Mouse (Mus musculus): Measurements from ENCODE around the gene Gtf2f2. TPM values are rescaled to one million over a fixed set of nuclear protein-coding genes. Genes with fewer than 3 reads are reported as not detected.

The Gtf2f2 gene
- polyA plus RNA-seq, 1 experiment from 2014 or later, result 37.5 TPM

DNA sequence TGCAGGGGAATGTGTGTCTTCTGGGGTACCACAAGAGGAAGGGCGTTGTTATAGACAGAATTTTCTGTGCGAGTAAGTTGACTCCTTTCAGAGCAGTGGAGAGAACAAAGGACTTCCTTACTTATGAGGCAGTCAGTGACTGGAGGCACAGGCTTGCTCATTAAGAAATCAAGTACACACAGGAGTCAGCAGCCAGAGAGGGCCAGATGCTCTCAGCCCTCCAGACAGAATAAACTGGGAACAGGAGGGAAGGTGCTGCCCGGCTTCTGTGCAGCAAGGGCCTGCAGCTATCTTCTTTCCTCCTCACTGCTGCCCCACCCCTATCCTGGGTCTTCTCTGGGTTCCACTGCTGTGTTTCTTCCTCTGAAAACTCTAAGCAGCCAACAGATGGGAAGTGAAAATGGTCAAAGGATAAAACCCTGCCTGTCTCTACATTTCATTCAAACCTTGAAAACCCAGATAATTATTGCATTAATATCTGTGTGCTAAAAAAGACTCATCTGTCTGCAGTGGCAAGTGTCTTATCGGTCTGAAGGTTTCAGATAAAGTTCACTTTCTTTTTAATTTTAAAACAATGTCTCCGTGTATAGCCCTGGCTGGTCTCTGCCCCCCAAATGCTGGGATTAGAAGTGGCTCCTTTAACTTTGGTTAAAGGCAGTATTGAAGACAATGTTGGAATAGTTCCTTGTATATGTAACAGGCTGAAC, 109.7 kb downstream of the Gtf2f2 start:
- DNase-seq, result no peak
- ATAC-seq (ENCODE audit: insufficient read depth), result no peak
- H3K27me3 ChIP-seq (ENCODE audit: insufficient read depth, low read length), result no peaks in the 10 kb centered on the region

DNA sequence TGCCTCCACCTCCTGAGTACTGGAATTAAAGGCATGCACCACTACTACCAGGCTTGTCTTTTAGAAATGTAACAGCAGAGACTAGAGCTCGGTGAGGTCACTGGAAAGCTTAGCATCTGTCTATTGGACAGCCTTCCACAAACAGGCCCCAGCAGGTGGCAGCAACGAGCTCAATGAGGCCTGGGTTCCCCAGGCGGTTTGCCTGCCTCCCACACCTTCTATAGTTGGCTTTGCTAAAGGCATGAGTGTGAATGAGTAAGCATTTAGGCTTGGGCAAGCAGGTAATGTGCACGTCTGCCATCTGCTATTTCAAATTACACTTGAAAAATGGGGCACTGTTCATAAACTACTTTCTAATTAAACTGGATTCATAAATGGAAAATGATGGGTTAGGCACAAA, 111.1 kb downstream of the Gtf2f2 start:
- Histone ChIP-seq H3K9ac (no peak overlapping the region), H3K27ac (ENCODE audit: low read depth) (no peak overlapping the region), H3K4me1 (ENCODE audit: insufficient read depth) (no peaks in the 10 kb centered on the region), H3K36me3 (ENCODE audit: insufficient read depth) (peaks cover 16% of the 10 kb centered on the region), H3K4me3 (ENCODE audit: low read depth, low read length) (no peak overlapping the region), H3K27me3 (ENCODE audit: insufficient read depth, low read length) (no peaks in the 10 kb centered on the region), H3K9me3 (ENCODE audit: low read depth, low read length) (no peaks in the 10 kb centered on the region), H3K4me2 (no peak overlapping the region)
- ATAC-seq (ENCODE audit: insufficient read depth) (peak; percentile 68), DNase-seq (peak; percentile 91)
- peak; percentile 84 for TF ChIP-seq CTCF (IDR thresholded peaks at IDR 0.05; ENCODE audit: low read depth)
- 23% methylated on average over 4 of the region's 4 CpGs for WGBS

More for the DNA sequence above, 109.7 kb downstream of the Gtf2f2 start:
- Histone ChIP-seq H3K4me1 (ENCODE audit: insufficient read depth) (no peaks in the 10 kb centered on the region), H3K9ac (no peak overlapping the region), H3K4me3 (ENCODE audit: low read depth, low read length) (no peak overlapping the region), H3K27ac (ENCODE audit: low read depth) (no peak overlapping the region), H3K4me2 (no peak overlapping the region), H3K9me3 (ENCODE audit: low read depth, low read length) (no peaks in the 10 kb centered on the region), H3K36me3 (ENCODE audit: insufficient read depth) (peaks cover 16% of the 10 kb centered on the region)
- no peak for TF ChIP-seq CTCF (IDR thresholded peaks at IDR 0.05; ENCODE audit: low read depth)
- WGBS, result 62% methylated on average over 5 of the region's 5 CpGs

DNA sequence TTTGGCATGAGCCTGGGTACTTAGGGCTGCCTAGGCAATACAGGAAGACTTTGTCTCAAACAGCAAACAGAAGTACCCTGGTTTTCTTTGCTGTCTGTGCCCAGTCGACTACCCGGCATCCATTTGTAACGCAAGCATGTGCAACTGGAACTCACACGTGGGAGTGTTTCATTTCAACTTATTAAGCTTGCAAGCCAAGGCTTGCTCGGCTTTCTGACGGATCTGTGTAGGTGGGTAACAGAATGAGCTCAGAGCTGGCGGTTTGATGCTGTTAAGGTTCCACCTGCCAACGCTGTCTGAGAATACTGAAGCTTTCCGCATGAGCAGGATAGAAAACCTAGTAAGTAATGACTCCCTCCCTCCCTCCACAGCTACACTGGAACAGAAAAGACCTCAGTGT, 118.5 kb downstream of the Gtf2f2 start:
- DNase-seq (no peak), ATAC-seq (ENCODE audit: insufficient read depth) (no peak)
- Histone ChIP-seq H3K4me3 (ENCODE audit: low read depth, low read length) (no peak overlapping the region), H3K27ac (ENCODE audit: low read depth) (no peak overlapping the region), H3K27me3 (ENCODE audit: insufficient read depth, low read length) (no peaks in the 10 kb centered on the region), H3K36me3 (ENCODE audit: insufficient read depth) (peaks cover 16% of the 10 kb centered on the region), H3K9me3 (ENCODE audit: low read depth, low read length) (no peaks in the 10 kb centered on the region), H3K4me2 (no peak overlapping the region), H3K9ac (no peak overlapping the region), H3K4me1 (ENCODE audit: insufficient read depth) (no peaks in the 10 kb centered on the region)
- WGBS, result 88% methylated on average over 9 of the region's 9 CpGs
- TF ChIP-seq CTCF (IDR thresholded peaks at IDR 0.05; ENCODE audit: low read depth), result no peak

DNA sequence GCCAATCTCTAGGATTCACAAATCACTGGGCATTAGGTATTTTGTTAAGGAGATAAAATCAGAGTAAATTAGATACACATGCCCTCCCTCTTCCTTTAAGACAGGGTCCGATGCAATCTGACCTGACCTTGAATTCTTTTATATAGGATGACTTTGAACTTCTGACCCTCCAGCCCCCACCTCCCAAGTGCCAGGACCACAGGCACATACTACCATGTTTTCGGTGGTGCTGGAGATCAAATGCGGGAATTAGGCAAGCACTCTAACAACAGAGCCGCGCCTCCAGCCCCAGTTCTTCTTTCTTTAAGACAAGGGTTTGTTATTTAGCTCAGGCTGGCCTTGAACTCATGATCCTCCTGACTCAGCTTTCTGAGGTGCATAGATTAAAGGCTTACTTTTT, 126.8 kb downstream of the Gtf2f2 start:
- H3K9ac ChIP-seq, result no peak overlapping the region
- ATAC-seq (ENCODE audit: insufficient read depth) (no peak), DNase-seq (no peak)
- no peak overlapping the region for H3K4me3 ChIP-seq (ENCODE audit: low read depth, low read length)
- H3K9me3 ChIP-seq (ENCODE audit: low read depth, low read length), result no peaks in the 10 kb centered on the region
- no peak overlapping the region for H3K4me2 ChIP-seq
- WGBS, result 83% methylated on average over 5 of the region's 5 CpGs
- no peaks in the 10 kb centered on the region for H3K36me3 ChIP-seq (ENCODE audit: insufficient read depth)
- TF ChIP-seq CTCF (IDR thresholded peaks at IDR 0.05; ENCODE audit: low read depth), result no peak
- no peak overlapping the region for H3K27ac ChIP-seq (ENCODE audit: low read depth)
- no peaks in the 10 kb centered on the region for H3K27me3 ChIP-seq (ENCODE audit: insufficient read depth, low read length)
- H3K4me1 ChIP-seq (ENCODE audit: insufficient read depth), result no peaks in the 10 kb centered on the region

DNA sequence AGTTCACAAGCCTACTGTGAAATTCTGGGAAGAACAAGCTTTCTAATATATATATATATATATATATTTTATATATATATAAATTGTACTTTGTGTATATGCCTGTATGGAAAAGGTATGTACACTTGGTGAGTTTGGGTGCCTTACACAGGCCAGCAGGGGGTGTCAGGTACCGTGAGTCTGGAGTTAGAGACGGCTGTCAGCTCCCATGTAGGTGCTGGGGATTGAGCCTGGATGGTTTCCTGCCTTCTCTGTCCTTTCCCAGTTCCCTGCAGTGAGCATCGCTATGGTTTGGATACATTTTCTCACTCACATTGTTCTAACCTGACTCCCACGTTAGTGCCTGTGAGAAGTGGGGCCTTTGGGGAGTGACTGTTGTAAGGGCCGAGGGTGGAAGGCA, 127.3 kb downstream of the Gtf2f2 start:
- H3K4me3 ChIP-seq (ENCODE audit: low read depth, low read length), result no peak overlapping the region
- no peaks in the 10 kb centered on the region for H3K27me3 ChIP-seq (ENCODE audit: insufficient read depth, low read length)
- TF ChIP-seq CTCF (IDR thresholded peaks at IDR 0.05; ENCODE audit: low read depth), result 0 out of 2 replicates have a peak, but pooled peaks have one; percentile 6
- H3K4me1 ChIP-seq (ENCODE audit: insufficient read depth), result no peaks in the 10 kb centered on the region
- H3K9me3 ChIP-seq (ENCODE audit: low read depth, low read length), result no peaks in the 10 kb centered on the region
- H3K27ac ChIP-seq (ENCODE audit: low read depth), result no peak overlapping the region
- H3K36me3 ChIP-seq (ENCODE audit: insufficient read depth), result no peaks in the 10 kb centered on the region
- ATAC-seq (ENCODE audit: insufficient read depth) (no peak), DNase-seq (no peak)
- H3K9ac ChIP-seq, result no peak overlapping the region
- 59% methylated on average over 5 of the region's 5 CpGs for WGBS
- no peak overlapping the region for H3K4me2 ChIP-seq

DNA sequence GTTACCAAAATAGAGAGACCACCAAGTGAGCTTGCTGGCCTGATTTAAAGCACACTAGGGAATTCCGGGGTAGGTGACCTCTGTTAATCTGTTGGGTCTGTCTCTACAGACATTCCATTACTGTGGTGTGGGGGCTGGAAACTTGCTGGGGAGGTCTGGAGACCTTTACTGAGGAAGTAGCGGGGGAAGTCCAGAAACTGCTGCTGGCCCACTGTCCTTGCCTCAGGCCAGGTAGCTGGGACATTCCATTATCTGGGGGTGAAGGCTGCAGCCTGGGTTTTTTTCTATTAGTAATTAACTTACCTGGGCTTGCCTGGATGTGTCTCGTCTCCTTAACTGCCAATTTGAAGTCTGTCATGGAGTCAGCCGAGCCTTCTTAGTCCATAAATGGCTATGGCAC, 128.8 kb downstream of the Gtf2f2 start:
- H3K4me2 ChIP-seq, result no peak overlapping the region
- no peak for TF ChIP-seq CTCF (IDR thresholded peaks at IDR 0.05; ENCODE audit: low read depth)
- no peaks in the 10 kb centered on the region for H3K4me1 ChIP-seq (ENCODE audit: insufficient read depth)
- ATAC-seq (ENCODE audit: insufficient read depth) (no peak), DNase-seq (no peak)
- H3K9me3 ChIP-seq (ENCODE audit: low read depth, low read length), result no peaks in the 10 kb centered on the region
- no peaks in the 10 kb centered on the region for H3K36me3 ChIP-seq (ENCODE audit: insufficient read depth)
- H3K27me3 ChIP-seq (ENCODE audit: insufficient read depth, low read length), result no peaks in the 10 kb centered on the region
- no peak overlapping the region for H3K4me3 ChIP-seq (ENCODE audit: low read depth, low read length)
- WGBS, result 41% methylated on average over 4 of the region's 4 CpGs
- no peak overlapping the region for H3K9ac ChIP-seq
- no peak overlapping the region for H3K27ac ChIP-seq (ENCODE audit: low read depth)

DNA sequence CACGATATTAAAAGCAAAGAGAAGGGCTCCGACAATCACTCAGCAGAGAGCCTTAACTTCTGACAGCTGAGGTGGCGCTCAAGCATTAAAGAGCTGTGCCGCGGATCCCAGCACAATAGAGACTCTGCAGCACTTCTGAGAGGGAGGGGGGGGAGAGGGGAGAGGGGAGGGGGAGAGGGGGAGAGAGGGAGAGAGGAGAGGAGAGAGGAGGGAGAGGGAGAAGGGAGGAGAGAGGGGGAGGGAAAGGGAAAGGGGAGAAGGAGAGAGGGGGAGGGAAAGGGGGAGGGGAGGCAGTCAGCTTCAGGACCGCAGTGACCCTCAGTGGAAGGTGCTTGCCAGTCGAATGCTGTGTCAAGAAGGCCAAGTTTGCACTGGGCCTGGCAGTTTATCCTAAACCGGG, 131.7 kb downstream of the Gtf2f2 start:
- Histone ChIP-seq H3K4me3 (ENCODE audit: low read depth, low read length) (no peak overlapping the region), H3K27me3 (ENCODE audit: insufficient read depth, low read length) (no peaks in the 10 kb centered on the region), H3K27ac (ENCODE audit: low read depth) (no peak overlapping the region), H3K9ac (no peak overlapping the region), H3K9me3 (ENCODE audit: low read depth, low read length) (no peaks in the 10 kb centered on the region), H3K4me1 (ENCODE audit: insufficient read depth) (no peaks in the 10 kb centered on the region), H3K36me3 (ENCODE audit: insufficient read depth) (no peaks in the 10 kb centered on the region), H3K4me2 (no peak overlapping the region)
- ATAC-seq (ENCODE audit: insufficient read depth) (no peak), DNase-seq (no peak)
- WGBS, result 23% methylated on average over 8 of the region's 8 CpGs
- TF ChIP-seq CTCF (IDR thresholded peaks at IDR 0.05; ENCODE audit: low read depth), result no peak
